Mouse (Mus musculus): ENCODE results near the gene Atp8a2.

GRCm38 (mm10) chr14:59730043-59730390, 467.0 kb downstream of the Atp8a2 start:
- no peak for TF ChIP-seq CTCF (IDR thresholded peaks at IDR 0.05; ENCODE audit: low read depth)
- TF ChIP-seq EP300 (IDR thresholded peaks at IDR 0.05; ENCODE audit: low read depth) = no peak

Data from heart, postnatal 0 days (tissue).